Mouse (Mus musculus): ENCODE measurements around the gene Slc38a6.

- TF ChIP-seq ZC3H11A (IDR thresholded peaks at IDR 0.05; ENCODE audit: borderline replicate concordance, low read depth, low read length), result no peak
- TF ChIP-seq MAFK (IDR thresholded peaks at IDR 0.05; ENCODE audit: insufficient read depth, low read depth, low read length), result no peak
- no peak for TF ChIP-seq ZNF384 (IDR thresholded peaks at IDR 0.05; ENCODE audit: low read depth, low read length)
Measured at GRCm38 (mm10) chr12:73383179-73383510, 96.6 kb downstream of the Slc38a6 start.

Measured in ES-E14 (cell line).